Mouse (Mus musculus): ENCODE measurements around the gene Stab2. TPM values are rescaled to one million over a fixed set of nuclear protein-coding genes. Genes with fewer than 3 reads are reported as not detected.
A peak's percentile ranks its signal among the peaks of the same experiment; 100 is the strongest.

Stab2 gene
- total RNA-seq, 2 experiments from 2014 or later, result 0.18 to 0.23 TPM

- no peak for TF ChIP-seq CTCF (IDR thresholded peaks at IDR 0.05)
- no peak for DNase-seq (ENCODE audit: extremely low spot score in 1 of 2, low spot score in 2 of 2)
- Histone ChIP-seq H3K4me3 (no peak overlapping the region), H3K27ac (no peak overlapping the region)
- intact Hi-C loops (cut with DNase I), result no loop called here
These were observed 24.9 kb upstream of the Stab2 start for GRCm38 (mm10) chr10:87032768-87033167.

- intact Hi-C loops (cut with DNase I), result loop anchor here (1.0 to 10.0 kb wide), 4 partner anchors 32 to 1302 kb away; no protein-coding TSS in a partner anchor
- Histone ChIP-seq H3K27ac (no peak overlapping the region), H3K4me3 (no peak overlapping the region)
- TF ChIP-seq CTCF (IDR thresholded peaks at IDR 0.05), result peak; percentile 89
- peak; percentile 82 to 87 for DNase-seq (ENCODE audit: extremely low spot score in 1 of 2, low spot score in 2 of 2)
These were observed 17.1 kb upstream of the Stab2 start for GRCm38 (mm10) chr10:87024884-87025283.

GRCm38 (mm10) chr10:87020711-87021110, 12.9 kb upstream of the Stab2 start:
- H3K27ac ChIP-seq, result no peak overlapping the region
- H3K4me3 ChIP-seq, result no peak overlapping the region
- peak; percentile 29 for TF ChIP-seq CTCF (IDR thresholded peaks at IDR 0.05)
- intact Hi-C loops (cut with DNase I), result loop anchor here (1.0 to 10.0 kb wide), 2 partner anchors 48 to 624 kb away; no protein-coding TSS in a partner anchor
- DNase-seq (ENCODE audit: extremely low spot score in 1 of 2, low spot score in 2 of 2), result peak; percentile 37 to 47

GRCm38 (mm10) chr10:87018876-87019275, 11.1 kb upstream of the Stab2 start:
- TF ChIP-seq CTCF (IDR thresholded peaks at IDR 0.05), result no peak
- no peak overlapping the region for H3K4me3 ChIP-seq
- DNase-seq (ENCODE audit: extremely low spot score in 1 of 2, low spot score in 2 of 2), result no peak
- intact Hi-C loops (cut with DNase I), result no loop called here
- H3K27ac ChIP-seq, result no peak overlapping the region

- Histone ChIP-seq H3K27ac (no peak overlapping the region), H3K4me3 (no peak overlapping the region)
- no peak for DNase-seq (ENCODE audit: extremely low spot score in 1 of 2, low spot score in 2 of 2)
- intact Hi-C loops (cut with DNase I), result no loop called here
- no peak for TF ChIP-seq CTCF (IDR thresholded peaks at IDR 0.05)
These were observed 8.4 kb upstream of the Stab2 start for GRCm38 (mm10) chr10:87016151-87016692.

GRCm38 (mm10) chr10:87015403-87015802, 7.6 kb upstream of the Stab2 start:
- intact Hi-C loops (cut with DNase I), result no loop called here

GRCm38 (mm10) chr10:87014391-87014965, 6.7 kb upstream of the Stab2 start:
- no peak overlapping the region for H3K27ac ChIP-seq
- DNase-seq (ENCODE audit: extremely low spot score in 1 of 2, low spot score in 2 of 2), result no peak
- no peak overlapping the region for H3K4me3 ChIP-seq
- TF ChIP-seq CTCF (IDR thresholded peaks at IDR 0.05), result no peak
- intact Hi-C loops (cut with DNase I), result no loop called here

More at GRCm38 (mm10) chr10:87015403-87015802, 7.6 kb upstream of the Stab2 start:
- Histone ChIP-seq H3K4me3 (no peak overlapping the region), H3K27ac (no peak overlapping the region)
- no peak for TF ChIP-seq CTCF (IDR thresholded peaks at IDR 0.05)
- DNase-seq (ENCODE audit: extremely low spot score in 1 of 2, low spot score in 2 of 2), result no peak

GRCm38 (mm10) chr10:87012087-87012486, 4.3 kb upstream of the Stab2 start:
- Histone ChIP-seq H3K27ac (no peak overlapping the region), H3K4me3 (no peak overlapping the region)
- TF ChIP-seq CTCF (IDR thresholded peaks at IDR 0.05), result no peak
- DNase-seq (ENCODE audit: extremely low spot score in 1 of 2, low spot score in 2 of 2), result no peak
- intact Hi-C loops (cut with DNase I), result no loop called here

GRCm38 (mm10) chr10:87008215-87008499, 332 bp upstream of the Stab2 start:
- TF ChIP-seq CTCF (IDR thresholded peaks at IDR 0.05), result no peak
- no peak overlapping the region for H3K4me3 ChIP-seq
- peak overlapping the region; percentile 53; the same call in 1 of the 2 replicates for H3K27ac ChIP-seq
- DNase-seq (ENCODE audit: extremely low spot score in 1 of 2, low spot score in 2 of 2), result no peak
- intact Hi-C loops (cut with DNase I), result no loop called here

- Histone ChIP-seq H3K4me3 (no peak overlapping the region), H3K27ac (no peak overlapping the region; the same call in 1 of the 2 replicates)
- no peak for TF ChIP-seq CTCF (IDR thresholded peaks at IDR 0.05)
- no peak for DNase-seq (ENCODE audit: extremely low spot score in 1 of 2, low spot score in 2 of 2)
- intact Hi-C loops (cut with DNase I), result no loop called here
These were observed 15.4 kb downstream of the Stab2 start for GRCm38 (mm10) chr10:86992238-86992976.

GRCm38 (mm10) chr10:86990666-86991065, 17.2 kb downstream of the Stab2 start:
- Histone ChIP-seq H3K27ac (no peak overlapping the region), H3K4me3 (no peak overlapping the region)
- intact Hi-C loops (cut with DNase I), result no loop called here
- no peak for DNase-seq (ENCODE audit: extremely low spot score in 1 of 2, low spot score in 2 of 2)
- TF ChIP-seq CTCF (IDR thresholded peaks at IDR 0.05), result no peak

GRCm38 (mm10) chr10:86989838-86990237, 18.0 kb downstream of the Stab2 start:
- Histone ChIP-seq H3K4me3 (no peak overlapping the region), H3K27ac (no peak overlapping the region)
- intact Hi-C loops (cut with DNase I), result no loop called here
- no peak for DNase-seq (ENCODE audit: extremely low spot score in 1 of 2, low spot score in 2 of 2)
- TF ChIP-seq CTCF (IDR thresholded peaks at IDR 0.05), result no peak

Data from left cerebral cortex, adult 2 months (tissue).